Mouse (Mus musculus): ENCODE measurements around the gene Mdn1.

DNA sequence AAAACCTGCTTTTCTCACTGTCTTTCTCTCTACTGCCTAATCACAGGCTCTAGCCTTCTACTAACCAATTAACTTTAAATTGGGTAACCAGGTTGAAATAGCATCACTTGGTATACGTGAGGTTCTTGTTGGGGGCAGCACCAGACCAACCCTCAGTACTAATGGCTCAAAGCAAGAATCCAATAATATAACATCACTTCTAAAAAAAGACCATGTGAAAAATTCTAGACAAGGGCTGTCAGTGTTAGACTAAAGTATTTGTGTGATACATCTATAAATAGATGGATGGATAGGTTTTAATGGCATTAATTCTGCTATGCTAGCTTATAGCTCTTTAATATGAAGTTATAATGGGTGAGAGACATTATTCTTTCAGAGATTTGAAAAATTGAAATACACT, 60.8 kb downstream of the Mdn1 start:
- no peak for TF ChIP-seq ZC3H11A (IDR thresholded peaks at IDR 0.05; ENCODE audit: borderline replicate concordance, low read depth, low read length)
- no peak for TF ChIP-seq MAFK (IDR thresholded peaks at IDR 0.05; ENCODE audit: insufficient read depth, low read depth, low read length)
- TF ChIP-seq ZNF384 (IDR thresholded peaks at IDR 0.05; ENCODE audit: low read depth, low read length) = no peak
- no peak for TF ChIP-seq HCFC1 (IDR thresholded peaks at IDR 0.05; ENCODE audit: borderline replicate concordance, insufficient read depth, low read length)
